19 mouse cellular contexts compared by ENCODE assay signal in the genomic region with DNA sequence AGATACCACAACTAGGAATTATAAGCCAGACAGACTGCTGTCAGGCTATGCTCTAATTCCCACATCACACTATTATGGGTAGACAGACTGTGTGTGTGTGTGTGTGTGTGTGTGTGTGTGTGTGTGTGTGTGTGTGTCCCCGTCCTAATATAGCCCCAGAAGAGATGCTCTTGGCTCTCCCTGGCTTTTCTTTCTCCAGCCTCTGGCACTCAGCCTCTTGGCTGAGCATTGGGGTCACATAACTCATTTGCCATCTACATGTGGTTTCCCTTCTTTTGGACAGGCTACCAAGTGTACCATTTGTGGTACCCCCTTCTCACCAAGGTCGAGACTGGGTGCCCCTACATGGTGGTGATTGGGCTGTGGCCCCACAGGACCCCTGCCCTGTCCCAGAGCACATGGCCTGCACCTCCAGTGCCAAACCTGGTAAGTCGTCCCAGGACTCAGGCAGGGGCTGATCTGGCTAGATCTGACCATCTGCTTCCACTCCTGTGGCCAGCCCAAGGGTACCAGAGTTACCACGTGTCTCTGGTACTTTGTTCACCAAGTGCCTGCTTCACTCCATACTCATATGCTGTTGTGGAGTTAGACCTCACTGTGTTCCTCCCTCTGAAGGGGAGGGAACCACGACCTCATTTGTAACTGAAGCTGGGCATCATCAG. TPM values are rescaled to one million over a fixed set of nuclear protein-coding genes. Genes with fewer than 3 reads are reported as not detected.
DNase-seq lines count a peak whose midpoint lies in the region; TF ChIP-seq lines count a peak whose summit lies in the region.
"Had no signal": no experiment of that assay in that cellular context is flagged by ENCODE, and none has a peak within 500 bp of the region (broad histone marks: within the 10 kb centered on the region; RNA-seq: fewer than 3 reads in every experiment).

No protein-coding gene starts in this region.

- no peak overlapping the region for H3K4me3 ChIP-seq in gastrocnemius, adult 2 months
- H3K4me3 ChIP-seq: embryonic facial prominence, embryonic 13.5 days; forebrain, embryonic 12.5 days; hindbrain, embryonic 15.5 days had no signal

- intact Hi-C loops in gastrocnemius, adult 2 months (cut with DNase I) = no loop called here
- intact Hi-C loops in gastrocnemius, postnatal 36 days (cut with DNase I) = no loop called here
- intact Hi-C loops in left cerebral cortex, postnatal 4 days (cut with DNase I) = no loop called here
- intact Hi-C loops in left cerebral cortex, postnatal 25 days (cut with DNase I) = no loop called here

- peak; percentile 37 for DNase-seq in adrenal gland, postnatal 10 days
- no peak for DNase-seq in adrenal gland, postnatal 25 days
- DNase-seq in gastrocnemius, adult 2 months = peak; percentile 27
- DNase-seq in gastrocnemius, postnatal 36 days = no peak
- DNase-seq in left cerebral cortex, postnatal 4 days = peak; percentile 43
- DNase-seq in left cerebral cortex, postnatal 25 days (ENCODE audit: low spot score in 2 of 2) = no peak
- peak; percentile 47 for DNase-seq in adipocyte (ENCODE audit: low spot score)
- DNase-seq in testis, postnatal 10 days (ENCODE audit: low spot score) = no peak
- DNase-seq: adrenal gland, adult 2 months; B cell, adult 2 months; cerebellum, adult 18-20 months; forebrain, postnatal 0 days; gastrocnemius, postnatal 25 days; heart, adult 11 months; kidney, adult 11 months had no signal

- no peak overlapping the region for H3K27ac ChIP-seq in gastrocnemius, adult 2 months
- H3K27ac ChIP-seq: embryonic facial prominence, embryonic 13.5 days; forebrain, embryonic 12.5 days; hindbrain, embryonic 15.5 days had no signal

- no peak for TF ChIP-seq CTCF in gastrocnemius, adult 2 months (IDR thresholded peaks at IDR 0.05)

RNA-seq across cellular contexts. Expression of a gene that starts 2.2 kb away (rescaled TPM):
- total RNA-seq in adrenal gland, postnatal 10 days (2021) = 1 to 10 TPM; 1.3 to 1.4 TPM
- 0.33 TPM in 1 of 2 replicates, not detected in the other for total RNA-seq in adrenal gland, postnatal 25 days (2021)
- under 1 TPM; 0.47 to 0.71 TPM for total RNA-seq in gastrocnemius, adult 2 months (2021)
- under 1 TPM; 0.36 to 0.57 TPM for total RNA-seq in gastrocnemius, postnatal 36 days (2021)
- 1 to 10 TPM; 1.2 to 1.5 TPM for total RNA-seq in left cerebral cortex, postnatal 4 days (2021)
- total RNA-seq in left cerebral cortex, postnatal 25 days (2021) = under 1 TPM; 0.71 to 0.96 TPM
- total RNA-seq: hematopoietic stem cell, adult 5-6 weeks had no signal

RNA-seq across cellular contexts. Expression of a gene that starts 20.1 kb away (rescaled TPM):
- total RNA-seq in adrenal gland, postnatal 10 days (2021) = 1 to 10 TPM in 1 of 2 experiments, under 1 TPM in 1; 0.36 to 1.4 TPM
- 0.76 and 2.5 TPM in 2 replicates for total RNA-seq in adrenal gland, postnatal 25 days (2021)
- under 1 TPM; 0.03 to 0.23 TPM for total RNA-seq in gastrocnemius, adult 2 months (2021)
- total RNA-seq in gastrocnemius, postnatal 36 days (2021) = under 1 TPM in 1 of 2 experiments, not detected in 1; 0.05 TPM
- 10 to 100 TPM; 26.2 to 30.0 TPM for total RNA-seq in left cerebral cortex, postnatal 4 days (2021)
- total RNA-seq in left cerebral cortex, postnatal 25 days (2021) = 1 to 10 TPM; 2.3 to 3.3 TPM

Comparison
In these comparisons a context has a peak if more than half of its experiments do, and no peak if none do; other contexts are left out.
1. DNase-seq: peak in adrenal gland, postnatal 10 days (single experiment), gastrocnemius, adult 2 months (single experiment), left cerebral cortex, postnatal 4 days (single experiment) and adipocyte (single experiment); none in adrenal gland, postnatal 25 days (single experiment), gastrocnemius, postnatal 36 days (0 of 2), left cerebral cortex, postnatal 25 days (0 of 2) and testis, postnatal 10 days (single experiment).